ENCODE assay signal across 30 mouse cellular contexts in the genomic region with DNA sequence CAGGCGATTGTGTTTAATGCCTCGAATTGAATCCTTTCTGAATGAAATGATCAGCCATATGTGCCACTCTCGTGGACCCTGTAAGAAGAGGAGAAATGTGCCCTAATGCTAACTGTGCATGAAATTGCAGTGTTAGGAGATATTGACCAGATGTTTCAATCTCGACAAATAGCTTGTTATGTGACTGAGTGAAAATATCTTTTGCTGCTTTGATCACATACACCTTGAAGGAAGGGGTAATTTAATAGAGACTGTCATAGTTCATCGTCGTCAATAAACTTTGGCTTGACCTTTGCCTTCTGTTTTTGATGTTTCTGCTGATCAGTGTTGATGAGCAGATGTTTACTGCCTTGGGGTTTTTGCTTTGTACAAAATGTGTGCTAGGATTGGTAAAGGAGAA.
DNase-seq lines count a peak whose midpoint lies in the region; ATAC-seq and TF ChIP-seq lines count a peak whose summit lies in the region.
"Had no signal": no experiment of that assay in that cellular context is flagged by ENCODE, and none has a peak within 500 bp of the region (broad histone marks: within the 10 kb centered on the region; RNA-seq: fewer than 3 reads in every experiment).

No protein-coding gene starts in this region.

- H3K9me3 ChIP-seq in embryonic facial prominence, embryonic 11.5 days (replicated peaks; ENCODE audit: control insufficient read depth, low read length) = no peaks in the 10 kb centered on the region
- no peaks in the 10 kb centered on the region for H3K9me3 ChIP-seq in embryonic facial prominence, embryonic 10.5 days
- no peaks in the 10 kb centered on the region for H3K9me3 ChIP-seq in liver, embryonic 11.5 days (ENCODE audit: control insufficient read depth, low read length)
- no peaks in the 10 kb centered on the region for H3K9me3 ChIP-seq in liver, embryonic 14.5 days (ENCODE audit: control insufficient read depth, low read length)
- H3K9me3 ChIP-seq: G1E; hindbrain, embryonic 10.5 days; limb, embryonic 12.5 days; midbrain, embryonic 13.5 days had no signal

- no peaks in the 10 kb centered on the region for H3K4me1 ChIP-seq in embryonic facial prominence, embryonic 11.5 days (ENCODE audit: control insufficient read depth, insufficient read depth, low read length)
- peaks cover 14% of the 10 kb centered on the region for H3K4me1 ChIP-seq in embryonic facial prominence, embryonic 10.5 days
- H3K4me1 ChIP-seq in liver, embryonic 11.5 days (replicated peaks; ENCODE audit: control insufficient read depth, insufficient read depth, low read length) = peaks cover 20% of the 10 kb centered on the region
- peaks cover 37 to 46% of the 10 kb centered on the region in 2 experiments for H3K4me1 ChIP-seq in liver, embryonic 14.5 days (replicated peaks; ENCODE audit: control insufficient read depth in 2 of 2, insufficient read depth in 2 of 2, low read length in 1 of 2)
- H3K4me1 ChIP-seq: hindbrain, embryonic 10.5 days had no signal

- H3K4me2 ChIP-seq in embryonic facial prominence, embryonic 11.5 days (ENCODE audit: low read depth, low read length) = no peak overlapping the region
- no peak overlapping the region for H3K4me2 ChIP-seq in liver, embryonic 11.5 days
- no peak overlapping the region for H3K4me2 ChIP-seq in liver, embryonic 14.5 days (ENCODE audit: low read depth)
- H3K4me2 ChIP-seq: limb, embryonic 12.5 days; midbrain, embryonic 13.5 days had no signal

- peak; percentile 18 for DNase-seq in embryonic facial prominence, embryonic 11.5 days (ENCODE audit: low spot score)
- DNase-seq in embryonic facial prominence, embryonic 10.5 days (ENCODE audit: low spot score) = no peak
- no peak for DNase-seq in liver, embryonic 11.5 days (ENCODE audit: low spot score)
- DNase-seq in liver = no peak
- DNase-seq in forelimb bud, embryonic 11.5 days (ENCODE audit: low read depth, low spot score) = peak; percentile 64
- DNase-seq in liver, embryonic 14.5 days (ENCODE audit: low read depth in 3 of 3, low spot score in 3 of 3) = no peak
- no peak for DNase-seq in urinary bladder, adult 2 months (ENCODE audit: low spot score)
- no peak for DNase-seq in layer of hippocampus, adult 9-10 months (ENCODE audit: low spot score)
- DNase-seq: adrenal gland, postnatal 10 days; cerebellum, adult 8-10 months; cerebellum, postnatal 25 days; gastrocnemius, postnatal 10 days; heart, postnatal 14 days; kidney, adult 9 months; kidney, postnatal 10 days; lung, adult 18-20 months; right cerebral cortex, adult 18-20 months; spleen, adult 18-20 months; thymus, adult 18-20 months; thymus, postnatal 25 days had no signal

- H3K27ac ChIP-seq in embryonic facial prominence, embryonic 11.5 days (replicated peaks; ENCODE audit: low read depth, low read length) = no peak overlapping the region
- H3K27ac ChIP-seq in embryonic facial prominence, embryonic 10.5 days (replicated peaks) = no peak overlapping the region
- H3K27ac ChIP-seq in liver, embryonic 11.5 days (ENCODE audit: low read depth, low read length) = 0 out of 2 replicates have a peak overlapping the region, but pooled peaks have one; percentile 61
- H3K27ac ChIP-seq in liver, embryonic 14.5 days = peak overlapping the region; percentile 68
- H3K27ac ChIP-seq: hindbrain, embryonic 10.5 days; hindbrain, postnatal 0 days; limb, embryonic 12.5 days; macrophage; stomach, postnatal 0 days had no signal

- no peak overlapping the region for H3K4me3 ChIP-seq in embryonic facial prominence, embryonic 11.5 days (ENCODE audit: low read depth, low read length)
- no peak overlapping the region for H3K4me3 ChIP-seq in embryonic facial prominence, embryonic 10.5 days
- H3K4me3 ChIP-seq in liver, embryonic 11.5 days (ENCODE audit: low read depth, low read length) = no peak overlapping the region
- H3K4me3 ChIP-seq in liver, embryonic 14.5 days (ENCODE audit: insufficient read depth in 1 of 2, low read depth in 2 of 2, low read length in 2 of 2) = no peak overlapping the region
- H3K4me3 ChIP-seq: hindbrain, embryonic 10.5 days; limb, embryonic 12.5 days; midbrain, embryonic 13.5 days; myocyte had no signal

- H3K9ac ChIP-seq in embryonic facial prominence, embryonic 11.5 days (replicated peaks; ENCODE audit: low read length) = no peak overlapping the region
- no peak overlapping the region for H3K9ac ChIP-seq in liver, embryonic 11.5 days (ENCODE audit: low read depth, low read length)
- H3K9ac ChIP-seq in liver, embryonic 14.5 days (replicated peaks) = no peak overlapping the region
- H3K9ac ChIP-seq: limb, embryonic 12.5 days; midbrain, embryonic 13.5 days had no signal

- H3K27me3 ChIP-seq in embryonic facial prominence, embryonic 11.5 days (ENCODE audit: control insufficient read depth, insufficient read depth, low read length) = no peaks in the 10 kb centered on the region
- no peaks in the 10 kb centered on the region for H3K27me3 ChIP-seq in embryonic facial prominence, embryonic 10.5 days (replicated peaks; ENCODE audit: low read depth, poor library complexity, severe bottlenecking)
- no peaks in the 10 kb centered on the region for H3K27me3 ChIP-seq in liver, embryonic 11.5 days (replicated peaks; ENCODE audit: control insufficient read depth, insufficient read depth, low read length)
- H3K27me3 ChIP-seq in liver, embryonic 14.5 days (ENCODE audit: control insufficient read depth, insufficient read depth, low read length) = no peaks in the 10 kb centered on the region
- H3K27me3 ChIP-seq: limb, embryonic 12.5 days; midbrain, embryonic 13.5 days had no signal

- ATAC-seq in embryonic facial prominence, embryonic 11.5 days (replicated peaks; ENCODE audit: insufficient number of reproducible peaks, low FRiP score, low TSS enrichment, low read depth) = no peak
- ATAC-seq in liver, embryonic 11.5 days (replicated peaks; ENCODE audit: low FRiP score) = no peak
- no peak for ATAC-seq in liver, embryonic 14.5 days (ENCODE audit: insufficient read depth)
- ATAC-seq: forebrain, embryonic 16.5 days; hindbrain, postnatal 0 days; lung, postnatal 0 days; midbrain, embryonic 13.5 days had no signal

- no peak for TF ChIP-seq EP300 in liver, embryonic 14.5 days (IDR thresholded peaks at IDR 0.05; ENCODE audit: low read depth)

- no peak for TF ChIP-seq CTCF in liver, embryonic 14.5 days (IDR thresholded peaks at IDR 0.05; ENCODE audit: low read depth)

- 62% methylated on average over 6 of the region's 6 CpGs for WGBS in embryonic facial prominence, embryonic 11.5 days
- WGBS in embryonic facial prominence, embryonic 10.5 days = 73% methylated on average over 6 of the region's 6 CpGs
- WGBS in liver, embryonic 11.5 days = 80% methylated on average over 6 of the region's 6 CpGs
- 78% methylated on average over 6 of the region's 6 CpGs for WGBS in liver, embryonic 14.5 days (ENCODE audit: insufficient replicate concordance)

- H3K36me3 ChIP-seq in embryonic facial prominence, embryonic 11.5 days (replicated peaks; ENCODE audit: control insufficient read depth, insufficient read depth, low read depth, low read length) = no peaks in the 10 kb centered on the region
- no peaks in the 10 kb centered on the region for H3K36me3 ChIP-seq in embryonic facial prominence, embryonic 10.5 days (replicated peaks)
- no peaks in the 10 kb centered on the region for H3K36me3 ChIP-seq in liver, embryonic 11.5 days (ENCODE audit: control insufficient read depth, insufficient read depth, low read length)
- no peaks in the 10 kb centered on the region for H3K36me3 ChIP-seq in liver, embryonic 14.5 days (replicated peaks; ENCODE audit: control insufficient read depth, insufficient read depth, low read depth)
- H3K36me3 ChIP-seq: hindbrain, embryonic 10.5 days; limb, embryonic 12.5 days; midbrain, embryonic 13.5 days had no signal

Comparison
In these comparisons a context has a peak if more than half of its experiments do, and no peak if none do; other contexts are left out.
1. DNase-seq: peak in embryonic facial prominence, embryonic 11.5 days (single experiment) and forelimb bud, embryonic 11.5 days (single experiment); none in embryonic facial prominence, embryonic 10.5 days (single experiment), liver, embryonic 11.5 days (single experiment), liver (single experiment), liver, embryonic 14.5 days (0 of 3), urinary bladder, adult 2 months (single experiment) and layer of hippocampus, adult 9-10 months (single experiment).
2. H3K27ac ChIP-seq: peak in liver, embryonic 11.5 days (single experiment) and liver, embryonic 14.5 days (single experiment); none in embryonic facial prominence, embryonic 11.5 days (single experiment) and embryonic facial prominence, embryonic 10.5 days (single experiment).